Mouse (Mus musculus): ENCODE measurements around the gene Enpp7.
A peak's percentile ranks its signal among the peaks of the same experiment; 100 is the strongest.

The Enpp7 gene

DNA sequence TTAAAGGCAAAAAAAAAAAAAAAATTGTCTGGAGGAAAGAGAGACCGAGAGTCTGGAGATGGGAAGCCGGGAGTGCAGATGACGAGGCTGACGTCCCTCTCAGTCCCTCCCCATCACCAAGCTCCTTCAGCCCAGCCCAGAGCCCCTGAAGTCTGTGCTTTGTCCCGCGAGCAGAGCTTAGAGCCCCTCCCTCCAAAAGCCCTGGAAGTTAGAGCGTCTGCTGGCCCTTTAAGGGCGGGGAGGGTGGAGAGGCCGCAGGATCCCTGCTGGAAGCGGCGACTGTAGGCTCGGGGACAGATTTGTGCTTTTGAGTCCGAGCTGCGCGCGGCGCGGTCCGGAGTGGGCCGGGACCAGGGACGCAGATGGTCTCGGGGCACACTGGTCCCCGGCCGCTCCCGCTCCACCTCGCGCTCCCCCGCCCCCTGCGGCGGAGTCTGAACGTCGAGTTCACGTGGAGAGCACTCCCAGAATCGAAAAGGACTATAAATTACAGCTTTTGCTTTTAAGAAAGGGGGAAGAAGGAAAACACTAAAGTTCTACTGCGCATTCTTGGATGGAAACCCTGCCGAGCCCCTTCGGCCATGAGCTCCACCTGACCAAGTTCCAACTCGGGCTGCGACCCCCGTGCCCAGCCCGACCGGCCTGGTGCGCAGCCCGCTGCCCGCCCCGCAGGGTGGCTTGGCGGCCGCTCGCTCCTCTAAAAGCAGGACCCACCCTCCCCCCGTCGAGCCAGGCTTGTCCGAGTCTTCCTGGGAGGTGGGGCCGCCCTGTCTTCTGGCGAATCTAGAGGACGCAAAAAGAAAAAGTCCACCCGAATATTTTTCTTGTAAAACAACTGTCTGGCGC lies 49.2 kb downstream of the Enpp7 start:
- peak; percentile 68 to 76 for DNase-seq

DNA sequence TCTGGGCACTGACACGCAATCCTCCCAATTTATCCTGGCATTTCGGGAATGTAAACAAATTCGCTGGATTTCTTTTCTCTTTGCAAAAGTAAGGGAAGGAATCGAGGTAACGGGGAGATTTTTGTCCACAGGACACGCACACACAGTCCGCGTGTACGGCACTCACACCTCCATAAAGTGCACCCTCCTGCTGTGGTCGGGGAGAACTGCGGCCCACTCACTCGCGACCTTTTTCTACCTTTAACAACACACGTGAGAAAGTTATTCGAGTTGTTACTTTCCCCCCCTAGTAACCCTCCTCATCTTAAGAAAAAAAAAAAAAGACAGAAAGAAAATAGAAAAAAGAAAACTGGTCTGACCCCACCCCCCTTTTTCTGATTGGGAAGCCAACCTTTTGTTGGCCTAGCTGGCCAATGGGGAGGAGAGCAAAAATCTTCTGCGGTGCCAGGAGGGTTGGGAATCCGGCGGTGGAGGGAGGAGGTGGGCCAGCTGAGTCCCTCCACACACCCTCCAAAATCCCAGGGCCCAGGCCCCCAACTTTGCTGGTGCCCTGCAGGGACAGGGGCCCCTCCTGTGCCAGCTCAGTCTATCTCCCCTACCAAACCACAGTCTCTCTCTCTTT lies 49.9 kb downstream of the Enpp7 start:
- peak in 1 of 2 experiments; percentile 34 for DNase-seq

DNA sequence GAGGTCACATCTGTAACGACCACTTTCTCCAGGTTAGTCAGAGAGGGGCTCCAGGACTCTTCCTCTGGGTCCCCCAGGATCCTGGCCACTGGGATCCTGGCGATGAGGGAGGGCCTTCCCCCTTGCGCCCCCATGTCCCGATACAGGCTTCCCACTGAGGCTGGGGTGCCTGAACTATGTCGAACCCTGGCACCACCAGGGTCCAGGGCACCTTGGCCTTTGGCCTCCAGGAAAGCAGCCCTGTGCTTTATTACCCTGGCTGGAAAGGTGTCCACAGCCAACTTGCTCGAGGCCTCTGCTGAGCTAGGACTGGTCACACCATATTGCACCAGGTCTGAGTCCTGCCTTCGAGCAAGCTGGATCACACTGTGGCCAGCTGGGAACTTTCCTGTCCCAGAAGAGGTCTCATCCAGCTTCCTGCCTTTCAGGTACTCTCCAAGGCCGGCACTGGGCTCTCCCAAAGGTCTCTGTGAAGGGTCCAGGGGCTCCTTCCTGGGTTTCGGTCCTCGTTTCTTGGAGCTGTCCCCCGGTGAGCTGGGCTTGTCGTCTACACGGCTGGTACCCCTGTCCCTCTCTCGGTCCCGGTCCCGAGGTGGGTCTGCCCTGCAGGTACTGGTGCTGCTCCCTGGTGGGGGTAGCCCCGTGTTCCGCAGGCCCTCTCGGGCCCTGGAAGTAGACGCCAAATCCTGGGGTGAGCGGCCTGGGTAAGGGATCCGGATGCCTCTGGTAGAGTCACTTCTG lies 50.9 kb downstream of the Enpp7 start:
- DNase-seq, result peak; percentile 35 to 44

DNA sequence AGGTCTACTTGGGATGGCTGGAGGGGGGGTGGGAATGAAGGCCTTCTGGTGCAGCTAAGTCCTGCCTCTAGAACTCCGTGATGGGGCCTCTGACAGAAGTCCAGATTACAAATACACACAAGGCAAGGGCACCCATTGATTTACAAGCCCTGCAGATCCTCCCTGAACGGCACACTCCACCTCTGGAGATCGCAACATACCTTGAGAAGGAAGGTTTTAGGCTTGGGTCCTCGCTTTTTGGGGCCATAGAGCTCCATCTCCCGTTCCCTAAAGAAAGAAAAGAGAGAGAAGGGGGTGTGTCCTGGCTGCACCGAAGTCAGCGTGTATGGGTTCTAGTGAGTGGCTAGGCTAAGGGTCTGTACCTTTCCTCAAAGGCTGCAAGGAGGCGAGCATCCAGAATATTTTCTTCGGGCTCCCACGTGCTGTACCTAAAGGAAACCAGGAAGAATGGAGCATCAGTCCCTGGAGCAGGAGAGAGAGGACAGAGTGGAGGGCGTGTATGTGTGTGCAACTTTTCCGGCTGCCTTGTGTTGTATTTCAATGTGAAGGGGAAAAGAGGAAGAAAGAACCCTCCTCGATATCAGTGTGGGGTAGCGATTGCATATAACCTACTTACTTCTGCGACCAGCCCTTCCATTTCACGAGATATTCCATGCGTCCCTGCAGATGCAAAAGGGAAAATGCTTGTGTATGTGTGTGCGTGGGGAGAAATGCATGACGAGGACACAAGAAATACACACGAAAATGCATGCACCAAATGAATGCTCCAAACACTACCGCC lies 51.9 kb downstream of the Enpp7 start:
- no peak for DNase-seq

DNA sequence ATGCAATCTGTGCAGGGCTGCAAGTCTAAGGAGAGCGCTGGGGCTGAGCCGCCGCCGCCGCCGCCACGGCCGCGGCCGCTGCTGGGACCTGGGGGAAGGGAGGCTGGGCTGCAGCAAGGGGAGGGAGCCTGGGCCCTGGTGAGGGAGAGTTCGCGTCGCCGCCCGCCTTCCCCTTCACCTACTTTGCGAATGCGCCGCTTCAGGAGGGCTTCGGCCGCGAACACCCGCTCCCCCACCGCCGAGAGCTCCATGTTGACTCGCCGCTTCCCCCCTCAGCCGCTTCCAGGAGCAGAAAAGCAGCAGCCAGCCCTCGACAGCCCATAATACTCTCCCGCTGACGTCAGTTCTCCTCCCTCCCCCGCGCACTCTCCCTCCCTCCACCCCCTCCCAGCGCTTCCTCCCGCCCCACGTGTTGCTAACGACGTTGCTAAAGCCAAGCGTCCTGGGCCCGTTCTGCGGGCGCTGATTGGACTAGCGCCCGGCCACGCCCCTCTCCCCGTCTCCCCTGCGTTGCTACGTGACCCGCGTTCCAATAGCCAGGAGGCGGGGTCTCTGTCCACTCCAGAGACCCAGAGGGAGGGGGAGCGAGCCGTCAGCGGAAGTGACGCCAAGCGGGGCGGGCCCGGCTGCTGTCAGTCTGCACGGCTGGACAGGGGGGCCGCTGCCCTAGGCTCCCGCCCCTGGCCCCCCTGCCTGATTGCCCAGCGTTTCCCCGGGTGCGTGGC lies 52.8 kb downstream of the Enpp7 start, which contains the start of gene Cbx8:
TSS of gene Cbx8 (minus strand) at position 370 of the 725 bp plus-strand sequence.
- DNase-seq, result peak; percentile 100

DNA sequence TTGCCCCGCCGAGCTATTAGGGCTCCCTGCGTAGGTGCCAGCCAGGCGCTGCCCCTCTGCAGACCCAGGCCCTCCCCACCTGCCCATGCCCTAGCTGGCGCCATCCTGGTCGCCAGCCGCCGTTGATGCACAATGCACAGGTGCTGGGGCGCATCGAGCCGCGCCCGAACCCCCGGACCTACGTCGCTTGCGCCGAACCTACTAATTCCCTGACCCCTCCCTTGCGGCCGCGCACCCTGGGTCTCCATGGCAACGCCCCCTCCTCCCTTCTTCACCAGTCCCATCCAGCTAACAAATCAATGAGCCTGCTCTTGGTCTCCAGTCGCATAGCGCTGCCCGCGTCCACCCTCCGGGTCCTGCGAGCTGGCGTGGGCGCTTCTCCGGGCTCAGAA lies 53.3 kb downstream of the Enpp7 start:
- no peak for DNase-seq

DNA sequence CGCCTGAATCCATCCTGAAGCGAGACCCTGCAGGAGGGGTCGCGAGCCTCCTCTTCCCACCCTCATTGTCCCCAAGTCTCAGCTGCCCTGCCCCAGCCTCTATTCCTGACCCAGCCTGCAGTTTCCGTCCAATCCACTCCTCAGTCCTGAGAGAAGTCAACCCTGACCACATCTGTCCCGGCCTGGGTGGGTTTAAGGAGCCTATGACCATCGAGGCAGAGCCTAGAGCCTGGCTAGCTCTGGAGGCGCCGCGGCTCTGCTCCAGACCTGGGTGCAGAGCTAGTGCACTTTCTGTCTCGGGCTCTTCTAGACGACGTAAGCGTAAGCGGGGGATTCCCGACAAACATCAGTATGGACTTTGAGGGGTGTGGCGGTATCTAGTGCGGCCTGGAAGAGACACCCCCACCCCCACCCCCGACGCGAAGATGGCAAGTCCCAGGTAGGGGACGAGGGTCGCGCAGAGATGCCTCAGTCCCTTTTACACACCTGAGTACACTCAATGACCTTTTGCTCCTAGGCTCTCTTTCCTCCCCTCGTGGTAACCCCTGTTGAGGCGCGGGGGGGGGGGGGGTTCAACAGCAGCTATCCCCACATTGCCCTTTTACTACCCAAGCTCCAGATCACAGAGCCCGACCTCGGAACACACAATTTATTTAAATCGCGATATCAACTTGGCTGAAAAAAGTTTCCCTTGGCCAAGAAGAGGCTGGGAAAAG lies 53.9 kb downstream of the Enpp7 start:
- DNase-seq, result no peak

Measured in cerebellum, postnatal 25 days (tissue).